Mouse (Mus musculus) urinary bladder, postnatal 25 days (tissue): ENCODE measurements around the gene Plekha6.
"Not testable (repeated sequence)": the region's sequence is repeated elsewhere in the genome, so short reads cannot be mapped to it uniquely, and the experiment has no call there.

Source experiments
- DNase-seq: peaks from one replicate; pipeline ENCODE4 v3.0.0; 2022; ENCODE audit warnings: low spot score

The Plekha6 gene

DNA sequence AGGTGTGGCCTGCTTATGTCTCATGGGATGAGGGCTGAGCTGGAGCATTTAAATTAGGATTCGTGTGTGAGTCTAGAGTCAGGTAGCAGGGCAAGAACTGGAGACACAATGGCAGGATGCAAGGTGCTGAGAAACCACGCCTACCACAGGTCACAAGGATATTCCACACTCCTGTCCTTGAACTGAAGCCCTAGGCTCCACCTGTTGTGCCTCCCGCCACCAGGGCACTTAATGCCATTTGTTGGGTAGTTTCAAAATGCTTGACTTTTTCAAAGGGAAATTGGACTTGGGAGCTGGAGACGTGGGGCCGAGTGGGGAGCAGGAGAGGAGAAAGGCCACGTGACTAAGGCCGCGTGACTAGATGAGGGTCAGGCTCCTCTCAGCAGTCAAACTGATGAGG, 161.9 kb downstream of the Plekha6 start:
- no peak for DNase-seq

DNA sequence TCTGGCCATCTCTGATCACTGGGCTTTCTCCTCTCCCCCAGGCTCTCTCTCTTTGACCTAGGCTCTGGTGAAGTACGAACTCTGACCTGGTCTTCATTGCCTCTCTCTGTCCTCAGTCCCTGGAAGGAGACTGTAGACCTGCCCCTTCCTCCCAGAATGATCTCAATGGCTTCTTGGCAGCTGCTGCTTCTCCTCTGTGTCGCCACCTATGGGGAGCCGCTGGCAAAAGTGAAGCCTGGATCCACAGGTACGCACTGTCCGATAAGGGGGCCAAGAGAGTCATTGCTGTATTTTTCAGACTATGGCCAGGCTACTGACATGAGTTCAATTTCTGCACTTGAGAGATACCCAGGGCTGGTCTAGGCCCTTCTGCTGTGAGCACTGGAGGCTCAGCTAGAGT, 163.1 kb downstream of the Plekha6 start:
- no peak for DNase-seq

DNA sequence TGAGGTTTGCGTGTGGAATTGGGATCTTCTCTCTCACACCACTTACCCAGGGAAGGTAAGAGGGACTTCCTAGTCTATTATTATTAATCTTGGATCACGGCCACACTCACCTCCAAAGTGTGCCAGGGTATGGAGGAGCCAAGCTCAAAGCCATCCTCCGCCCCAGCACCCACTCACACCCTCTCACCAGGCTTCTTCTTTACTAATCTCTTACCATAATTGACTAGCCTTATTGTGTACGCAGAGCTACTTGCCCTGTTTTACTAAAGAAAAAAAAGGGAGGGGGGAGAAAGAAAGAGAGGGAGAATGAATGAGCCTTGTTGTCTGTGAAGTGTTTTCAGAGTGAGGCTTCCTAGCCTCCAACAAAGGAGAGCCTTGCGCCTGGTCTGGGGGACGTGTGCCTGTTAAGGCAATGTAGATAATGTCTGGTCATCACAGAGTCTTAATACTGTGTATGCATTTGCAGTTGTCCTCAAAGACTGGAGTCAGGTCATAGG, 164.3 kb downstream of the Plekha6 start:
- DNase-seq, result no peak

DNA sequence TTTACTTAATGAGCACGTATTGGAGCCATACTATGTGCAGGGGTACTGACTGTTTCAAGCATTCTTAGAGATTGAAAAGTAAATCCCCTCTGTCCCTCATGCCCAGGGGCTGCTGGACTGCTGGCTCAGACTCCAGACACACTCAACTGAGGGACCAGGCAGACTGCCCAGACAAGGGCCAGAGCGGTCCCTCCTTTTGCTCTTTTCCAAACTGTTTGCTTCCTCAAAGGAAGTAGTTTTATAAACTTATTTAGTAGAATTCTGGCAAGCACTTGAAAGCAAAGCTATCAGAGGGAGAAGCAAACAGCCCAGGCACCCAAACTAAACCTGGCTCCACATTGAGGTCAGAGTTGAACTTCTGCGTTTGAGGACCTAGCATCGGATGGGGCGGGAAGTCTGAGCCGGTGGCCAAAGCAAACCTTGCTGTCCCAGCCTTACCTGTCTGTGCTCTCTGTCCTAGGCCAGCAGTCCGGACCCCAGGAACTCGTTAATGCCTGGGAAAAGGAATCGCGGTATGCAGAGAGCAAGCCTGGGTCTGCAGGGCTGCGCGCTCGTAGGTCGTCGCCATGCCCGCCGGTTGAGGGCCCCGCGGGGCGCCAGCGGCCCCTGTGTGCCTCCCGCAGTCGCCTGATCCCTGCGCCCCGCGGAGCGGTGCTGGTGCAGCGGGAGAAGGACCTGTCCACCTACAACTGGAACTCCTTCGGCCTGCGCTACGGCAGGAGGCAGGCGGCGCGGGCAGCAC, 165.1 kb downstream of the Plekha6 start:
- DNase-seq, result no peak

DNA sequence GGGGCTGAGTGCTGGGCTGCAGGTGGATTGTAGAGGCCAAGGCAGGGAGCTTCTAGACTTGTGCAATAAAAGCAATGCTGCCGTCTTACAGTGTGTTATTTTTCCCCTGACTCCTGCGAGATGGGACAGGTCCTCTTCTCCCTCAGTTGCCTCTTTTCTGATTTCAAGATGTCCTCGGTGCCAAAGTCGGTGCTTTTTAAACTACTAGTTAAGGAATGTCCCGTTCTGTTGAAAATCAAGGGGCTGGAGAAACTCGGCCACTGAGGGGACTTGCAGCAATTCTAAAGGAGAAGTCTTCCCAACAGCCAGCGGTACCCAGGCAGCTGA, 165.6 kb downstream of the Plekha6 start:
- no peak for DNase-seq

DNA sequence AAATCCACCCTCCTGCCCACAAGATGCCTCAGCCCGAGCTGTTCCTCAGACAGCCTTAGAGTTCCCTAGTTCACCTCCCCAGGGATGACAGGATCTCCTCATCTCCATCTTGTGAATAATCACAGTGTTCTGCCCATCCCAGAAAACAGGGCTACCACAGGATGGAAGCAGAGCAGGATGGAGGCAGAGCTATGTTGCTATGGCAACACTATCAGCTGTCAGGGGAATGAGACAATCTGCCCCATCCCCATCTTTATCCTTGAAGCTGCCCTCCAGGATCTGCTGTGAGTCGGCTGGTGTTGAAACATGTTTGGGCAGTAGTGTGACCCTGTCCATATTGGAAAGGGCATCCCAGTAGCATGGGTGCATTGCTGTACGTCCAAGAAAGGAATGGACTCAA, 167.1 kb downstream of the Plekha6 start:
- no peak for DNase-seq

DNA sequence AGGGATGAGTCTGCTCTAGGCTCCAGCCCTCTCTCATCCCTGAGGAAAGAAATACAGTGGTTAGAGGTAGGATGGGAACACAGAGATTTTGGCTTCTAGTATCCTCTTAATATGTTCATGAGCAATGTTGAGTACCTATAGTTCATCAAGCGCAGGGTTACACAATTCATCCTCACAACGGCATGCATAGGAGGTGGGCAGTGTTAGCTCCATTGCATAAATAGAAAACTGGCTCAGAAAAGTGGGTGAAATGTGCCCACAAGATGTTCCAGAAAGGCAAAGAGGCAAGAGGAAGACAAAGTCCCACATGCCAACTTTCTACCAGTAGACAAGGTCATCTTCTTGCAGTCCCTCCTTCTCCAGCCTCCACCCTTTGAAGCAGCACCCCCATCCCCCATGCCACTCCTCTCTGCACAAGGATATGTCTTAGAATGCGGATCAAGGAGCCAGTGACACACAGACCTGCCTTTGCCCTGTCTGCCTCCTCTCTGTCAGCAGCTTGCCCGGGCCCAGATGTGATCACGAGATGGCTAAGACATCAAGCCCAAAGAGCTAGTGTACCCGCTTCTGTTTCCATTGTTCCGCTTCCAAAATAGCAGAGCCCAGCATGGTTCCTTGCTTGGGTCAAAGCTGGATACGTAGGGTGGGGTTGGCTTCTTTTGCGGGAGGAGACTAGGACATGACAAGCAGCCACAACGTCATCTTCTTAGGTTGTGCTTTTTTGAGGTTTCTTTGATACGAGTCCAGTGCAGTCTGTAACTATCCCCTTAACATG, 168.8 kb downstream of the Plekha6 start:
- no peak for DNase-seq

DNA sequence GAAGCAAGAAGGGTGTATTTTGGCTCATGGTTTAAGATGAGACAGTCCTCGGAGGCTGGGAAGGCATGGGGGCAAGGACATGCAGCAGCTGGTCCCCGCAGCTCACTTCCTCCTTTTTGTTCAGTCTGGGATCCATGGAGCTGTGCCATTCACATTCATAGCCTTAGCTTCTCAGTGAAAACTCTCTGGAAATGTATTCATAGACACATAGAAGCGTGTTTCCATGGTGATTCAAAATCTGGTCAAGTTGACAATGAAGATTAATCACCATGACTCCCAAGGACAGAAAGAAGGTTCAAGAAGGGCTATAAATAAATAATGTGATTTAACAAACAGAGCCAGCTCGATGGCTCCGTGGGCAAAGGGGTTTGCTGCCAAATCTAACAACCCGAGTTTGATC, 169.9 kb downstream of the Plekha6 start:
- DNase-seq, result no peak

DNA sequence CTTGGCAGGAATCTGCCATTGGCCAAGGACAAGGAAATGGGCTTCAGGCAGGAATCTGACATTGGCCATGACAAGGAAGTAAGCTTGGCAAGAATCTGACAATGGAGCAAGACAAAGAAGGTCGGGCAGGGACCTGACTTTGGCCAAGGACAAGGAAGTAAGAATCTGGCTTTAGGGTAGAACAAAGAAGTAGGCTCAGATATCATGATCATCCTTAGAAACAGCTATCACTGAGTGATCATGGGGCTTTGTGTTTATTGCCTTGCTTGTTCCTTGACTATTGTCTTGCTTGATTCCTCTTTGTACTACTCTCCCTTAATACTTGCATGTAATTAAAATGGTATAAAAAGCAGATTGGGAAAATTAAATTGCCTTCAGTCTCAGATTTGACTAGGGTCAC, 176.4 kb downstream of the Plekha6 start:
- not testable (repeated sequence) for DNase-seq

DNA sequence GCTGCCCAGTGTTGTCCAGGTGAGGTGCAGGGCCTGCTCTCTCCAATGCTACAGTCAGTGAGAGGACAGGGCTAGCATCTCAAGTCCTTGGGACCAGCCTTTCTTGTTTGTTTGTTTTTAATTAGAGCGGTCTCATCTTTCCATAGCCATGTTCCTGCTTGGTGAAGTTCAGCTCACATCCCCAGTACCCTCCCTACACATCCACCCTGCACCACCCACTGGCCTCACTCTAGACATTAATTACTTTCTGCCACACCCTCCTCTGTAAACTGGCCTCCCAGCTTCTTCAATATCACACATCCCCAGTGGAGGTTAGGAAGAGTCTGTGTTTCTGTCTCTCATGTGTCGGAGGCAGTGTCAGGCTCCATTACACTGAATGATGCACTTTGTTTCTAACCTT, 180.3 kb downstream of the Plekha6 start:
- no peak for DNase-seq

DNA sequence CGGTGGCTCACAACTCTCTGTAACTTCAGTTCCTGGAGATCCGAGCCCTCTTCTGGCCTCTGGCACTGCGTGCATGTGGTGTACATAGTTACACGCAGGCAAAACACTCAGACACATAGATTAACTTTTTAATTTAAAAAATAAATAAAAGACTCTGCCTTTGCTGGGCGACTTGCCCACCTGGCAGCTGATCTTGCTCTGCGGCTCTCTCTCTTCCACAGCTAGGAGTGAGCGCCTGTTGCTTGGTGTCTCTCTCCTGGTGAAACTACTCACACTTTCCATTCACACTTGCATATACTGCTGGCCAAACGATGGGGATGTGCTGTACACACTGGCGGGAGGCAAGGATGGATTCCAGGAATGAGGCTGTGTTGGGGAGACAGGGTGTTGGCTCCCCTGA, 182.5 kb downstream of the Plekha6 start:
- no peak for DNase-seq

DNA sequence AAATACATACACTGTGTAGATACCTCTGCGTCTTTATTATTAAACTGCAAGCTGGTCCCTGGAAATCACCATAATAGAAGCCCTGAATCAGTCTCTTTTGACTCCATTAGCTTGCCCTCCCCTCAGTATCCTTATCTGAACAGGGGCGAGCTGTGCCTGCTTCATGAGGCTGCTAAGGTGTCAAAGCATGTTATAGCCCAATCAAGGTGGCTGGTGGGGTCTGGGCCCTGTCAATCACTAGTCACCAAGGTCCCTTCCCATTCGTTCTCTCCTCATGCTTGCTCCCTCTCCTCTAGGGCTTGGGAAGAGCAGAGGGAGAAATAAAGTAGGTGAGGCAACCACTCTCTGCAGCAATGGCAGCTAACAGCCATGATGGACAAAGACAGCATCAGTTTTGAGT, 183.2 kb downstream of the Plekha6 start:
- DNase-seq, result no peak

DNA sequence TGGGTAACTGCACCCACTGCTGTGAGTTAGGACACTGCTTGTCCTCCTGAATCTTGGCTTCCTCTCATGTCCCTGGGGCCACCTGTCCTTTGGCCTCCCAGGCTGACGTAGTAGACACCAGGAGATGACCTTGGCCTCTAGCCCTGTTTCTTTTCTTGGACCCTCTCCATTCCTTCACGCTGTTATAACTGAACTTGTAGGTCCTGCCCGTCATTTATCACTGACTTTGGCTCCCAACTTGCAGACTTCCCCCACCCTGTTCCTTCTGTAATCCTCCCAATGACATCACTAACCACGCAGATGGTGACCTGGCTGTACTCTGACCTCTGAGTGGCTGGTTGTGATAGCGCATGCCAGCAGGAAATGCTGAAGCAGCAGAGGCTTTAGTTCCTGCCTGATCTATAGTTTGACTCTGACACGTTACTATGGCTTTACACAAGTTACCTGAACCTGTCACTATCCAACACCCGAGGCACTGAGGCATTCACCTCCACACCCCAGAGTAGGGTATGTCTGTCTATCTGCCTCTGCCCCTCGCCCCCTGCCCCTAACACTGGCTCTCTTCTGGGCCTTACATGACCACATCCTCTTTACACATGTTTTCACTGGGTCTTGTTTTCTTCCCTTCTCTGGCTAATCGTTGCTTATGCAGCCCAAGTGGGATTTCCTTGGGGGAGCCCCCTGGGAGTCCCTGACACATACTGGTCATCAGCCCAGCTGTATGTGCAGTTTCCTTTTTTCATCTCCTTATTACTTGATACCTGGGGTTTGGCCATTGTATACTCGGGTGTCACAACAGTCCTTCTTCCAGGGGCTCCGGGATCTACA, 183.9 kb downstream of the Plekha6 start:
- DNase-seq, result no peak

DNA sequence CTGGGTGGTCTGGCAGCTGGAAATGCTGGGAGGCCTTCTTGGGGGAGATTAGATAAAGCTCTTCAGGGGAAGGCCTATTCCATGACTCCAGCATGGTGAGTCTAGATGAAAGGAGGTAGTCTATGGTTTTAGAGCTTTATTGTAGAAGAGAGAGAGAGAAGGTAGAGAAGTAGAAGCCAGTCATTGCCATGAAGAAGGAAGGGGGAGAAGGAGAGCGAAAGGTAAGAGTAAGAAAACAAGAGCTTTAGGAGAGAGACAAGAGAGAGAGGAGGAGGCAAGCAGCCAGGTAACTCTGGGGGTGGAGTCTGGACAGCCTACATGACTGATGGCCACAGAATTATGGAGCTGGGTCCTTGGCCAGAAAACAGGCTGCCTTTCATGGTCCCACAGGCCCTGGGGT, 186.2 kb downstream of the Plekha6 start, which contains the start of gene Ren1:
Gene Ren1, plus strand, starts transcription at position 301 of the 400 bp plus-strand sequence.
- DNase-seq, result no peak

DNA sequence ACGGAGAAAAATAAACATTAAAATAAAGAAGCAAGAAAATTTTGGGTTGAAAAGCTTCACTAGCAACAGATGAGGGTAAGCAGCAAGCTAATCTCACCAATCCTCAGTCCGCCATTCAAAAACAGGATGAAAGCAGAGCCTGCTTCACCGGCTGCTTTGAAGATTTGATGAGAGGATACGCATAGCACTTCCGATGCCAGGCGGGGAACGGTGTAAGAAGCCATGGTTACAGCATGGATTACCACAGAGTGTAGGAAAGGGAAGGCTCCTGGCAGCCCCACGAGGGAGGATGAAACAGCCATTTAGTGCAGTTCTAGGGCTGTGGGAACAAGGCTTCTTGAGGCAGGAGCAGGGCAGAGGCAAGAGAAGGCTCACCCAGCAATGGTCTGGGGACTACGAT, 187.8 kb downstream of the Plekha6 start:
- DNase-seq, result no peak
